Mouse (Mus musculus): ENCODE measurements around the gene Zdhhc7. TPM values are rescaled to one million over a fixed set of nuclear protein-coding genes. Genes with fewer than 3 reads are reported as not detected.

The Zdhhc7 gene
- polyA plus RNA-seq, 1 experiment from 2014 or later: 30.1 TPM

- WGBS: 58% methylated on average over 6 of the region's 6 CpGs
Measured at GRCm38 (mm10) chr8:120034471-120034870, 66.8 kb downstream of the Zdhhc7 start.

GRCm38 (mm10) chr8:120032549-120033208 is 68.6 kb downstream of the Zdhhc7 start:
- Histone ChIP-seq H3K4me2 (no peak overlapping the region), H3K9me3 (ENCODE audit: control insufficient read depth, low read length) (no peaks in the 10 kb centered on the region), H3K9ac (ENCODE audit: low read depth, low read length) (no peak overlapping the region), H3K27ac (ENCODE audit: low read depth, low read length) (no peak overlapping the region), H3K27me3 (replicated peaks; ENCODE audit: control insufficient read depth, insufficient read depth, low read length) (no peaks in the 10 kb centered on the region; the same call in 1 of the 2 replicates), H3K36me3 (ENCODE audit: control insufficient read depth, insufficient read depth, low read length) (no peaks in the 10 kb centered on the region), H3K4me1 (replicated peaks; ENCODE audit: control insufficient read depth, insufficient read depth, low read length) (no peaks in the 10 kb centered on the region), H3K4me3 (ENCODE audit: low read depth, low read length) (no peak overlapping the region)
- WGBS: 82% methylated on average over 5 of the region's 5 CpGs
- DNase-seq (ENCODE audit: low spot score) (no peak), ATAC-seq (replicated peaks; ENCODE audit: low FRiP score) (no peak)

More at GRCm38 (mm10) chr8:120034471-120034870, 66.8 kb downstream of the Zdhhc7 start:
- no peaks in the 10 kb centered on the region for H3K9me3 ChIP-seq (ENCODE audit: control insufficient read depth, low read length)
- no peak overlapping the region for H3K27ac ChIP-seq (ENCODE audit: low read depth, low read length)
- no peak overlapping the region for H3K4me3 ChIP-seq (ENCODE audit: low read depth, low read length)
- ATAC-seq (replicated peaks; ENCODE audit: low FRiP score) (no peak), DNase-seq (ENCODE audit: low spot score) (no peak)
- H3K4me1 ChIP-seq (replicated peaks; ENCODE audit: control insufficient read depth, insufficient read depth, low read length): 0 out of 2 replicates have a peak, but pooled peaks cover 2% of the 10 kb centered on the region
- H3K27me3 ChIP-seq (replicated peaks; ENCODE audit: control insufficient read depth, insufficient read depth, low read length): no peaks in the 10 kb centered on the region; the same call in 1 of the 2 replicates
- no peak overlapping the region for H3K4me2 ChIP-seq
- no peaks in the 10 kb centered on the region for H3K36me3 ChIP-seq (ENCODE audit: control insufficient read depth, insufficient read depth, low read length)
- no peak overlapping the region for H3K9ac ChIP-seq (ENCODE audit: low read depth, low read length)

Other genes starting within 250 kb of the Zdhhc7 start
- gene Klhl36, start 239.2 kb downstream of the Zdhhc7 start, polyA plus RNA-seq (2014; fragmentation: Nextera tagmentation; extraction: Ambion mirVana): 9.1 TPM in 2 replicates
- 175 and 190 TPM in 2 replicates for gene Usp10, start 191.1 kb downstream of the Zdhhc7 start, polyA plus RNA-seq (2014; fragmentation: Nextera tagmentation; extraction: Ambion mirVana)
- gene Gm20388, start 190.6 kb downstream of the Zdhhc7 start, polyA plus RNA-seq (2014; fragmentation: Nextera tagmentation; extraction: Ambion mirVana): 1.4 and 5.3 TPM in 2 replicates
- gene Crispld2, start 109.0 kb downstream of the Zdhhc7 start, polyA plus RNA-seq (2014; fragmentation: Nextera tagmentation; extraction: Ambion mirVana): 3.8 and 4.4 TPM in 2 replicates
- 2.1 TPM in 2 replicates for gene 6430548M08Rik, start 12.7 kb upstream of the Zdhhc7 start, polyA plus RNA-seq (2014; fragmentation: Nextera tagmentation; extraction: Ambion mirVana)
- gene Fam92b, start 76.0 kb upstream of the Zdhhc7 start, polyA plus RNA-seq (2014; fragmentation: Nextera tagmentation; extraction: Ambion mirVana): 0.27 TPM in 1 of 2 replicates, not detected in the other
- gene Gse1, start 127.0 kb upstream of the Zdhhc7 start, polyA plus RNA-seq (2014; fragmentation: Nextera tagmentation; extraction: Ambion mirVana): 23.1 and 25.3 TPM in 2 replicates

Measured in liver, embryonic 11.5 days (tissue).